Mouse (Mus musculus): ENCODE measurements around the gene Ackr3.

DNA sequence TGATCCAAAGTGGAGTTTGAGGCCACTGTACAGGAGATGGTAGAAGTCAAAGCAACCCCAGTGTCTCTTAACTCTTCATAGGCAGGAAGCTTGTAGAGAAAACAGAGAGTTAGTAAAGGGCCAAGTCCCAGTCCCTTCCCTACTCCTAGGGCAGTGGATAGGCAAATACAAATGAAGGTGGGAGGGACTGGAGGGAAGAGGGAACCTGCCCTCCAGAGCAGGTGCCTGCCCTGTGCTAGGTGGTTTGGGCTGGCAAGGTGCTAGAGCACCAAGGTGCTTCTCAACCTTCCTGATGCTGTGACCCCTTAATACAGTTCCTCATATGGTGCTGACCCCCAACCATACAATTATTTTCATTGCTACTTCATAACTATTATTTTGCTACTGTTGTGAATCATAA lies 26.2 kb upstream of the Ackr3 start:
- TF ChIP-seq POLR2A (IDR thresholded peaks at IDR 0.05; ENCODE audit: low read depth, low read length) (no peak), CTCF (IDR thresholded peaks at IDR 0.05; ENCODE audit: borderline replicate concordance, insufficient read depth, low read length) (no peak)

Data from embryonic fibroblast, embryonic 13.5 days (primary cell).